Mouse (Mus musculus): ENCODE results near the gene Pknox1. TPM values are rescaled to one million over a fixed set of nuclear protein-coding genes. Genes with fewer than 3 reads are reported as not detected.

Pknox1 gene
- polyA plus RNA-seq, 1 experiment from 2014 or later = 24.8 TPM

DNA sequence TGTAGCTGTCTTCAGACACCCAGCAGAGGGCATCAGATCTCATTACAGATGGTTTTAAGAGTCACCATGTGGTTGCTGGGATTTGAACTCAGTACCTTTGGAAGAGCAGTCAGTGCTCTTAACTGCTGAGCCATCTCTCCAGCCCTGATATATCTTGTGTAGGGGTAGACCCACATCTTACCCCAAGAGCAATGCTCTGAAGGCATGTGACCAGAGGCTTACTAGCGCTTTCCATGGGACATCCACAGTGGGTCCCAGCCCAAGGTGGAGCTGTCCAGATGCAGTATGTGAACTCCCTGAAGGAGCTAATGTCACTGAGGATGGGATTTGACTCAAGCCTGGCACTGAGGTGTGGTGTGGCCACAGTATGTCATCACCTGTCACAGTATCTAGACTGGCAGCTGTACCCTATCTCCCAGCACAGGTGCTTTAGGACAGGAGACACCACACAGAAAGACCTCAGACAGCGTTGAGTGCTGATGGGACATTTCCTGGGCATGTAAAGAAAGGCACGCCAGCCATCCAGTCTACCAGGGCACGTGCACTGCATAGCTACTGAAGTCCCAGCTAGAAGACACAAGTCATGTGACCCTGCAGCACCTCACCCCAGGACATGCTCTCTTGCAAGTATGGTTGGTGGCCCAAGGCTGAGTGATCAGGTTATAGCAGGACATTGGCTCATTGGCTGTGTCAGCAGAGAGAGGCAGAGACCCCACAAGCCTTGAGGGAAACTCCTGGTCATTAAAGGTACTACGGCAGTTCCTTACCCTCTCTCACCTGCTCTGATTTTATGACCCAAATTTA is 81.9 kb downstream of the Pknox1 start:
- H3K9me3 ChIP-seq = peaks cover 6% of the 10 kb centered on the region; the same call in 1 of the 2 replicates
- DNase-seq (ENCODE audit: low spot score) = no peak
- 95% methylated on average over 5 of the region's 5 CpGs for WGBS
- no peak overlapping the region for H3K27ac ChIP-seq
- no peaks in the 10 kb centered on the region for H3K27me3 ChIP-seq (ENCODE audit: insufficient read depth, poor library complexity, severe bottlenecking)
- peaks cover 4% of the 10 kb centered on the region; the same call in 1 of the 2 replicates for H3K4me1 ChIP-seq (replicated peaks)
- no peak overlapping the region for H3K4me3 ChIP-seq
- H3K36me3 ChIP-seq = peaks cover 67% of the 10 kb centered on the region

DNA sequence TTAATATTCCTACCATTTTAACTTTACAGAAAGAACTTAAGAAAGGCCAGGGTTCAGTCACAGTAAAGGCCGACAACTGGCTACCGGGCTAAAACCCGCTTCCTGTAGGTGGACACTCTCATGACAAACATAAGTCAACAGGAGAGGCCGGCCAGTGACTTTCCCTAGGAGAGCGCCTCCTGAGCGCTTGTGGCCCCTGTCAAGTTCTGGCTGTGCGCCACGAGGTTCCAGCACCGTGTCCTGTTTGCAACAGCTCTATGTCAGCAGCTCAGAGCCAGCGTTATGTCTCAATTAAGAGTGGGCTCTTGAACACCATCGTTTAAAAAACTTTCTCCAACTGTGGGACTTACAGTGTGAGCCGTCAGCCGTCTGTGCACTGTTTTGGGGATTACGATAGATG is 87.6 kb downstream of the Pknox1 start:
- Histone ChIP-seq H3K36me3 (peaks cover 99% of the 10 kb centered on the region), H3K9me3 (no peaks in the 10 kb centered on the region), H3K4me3 (no peak overlapping the region), H3K27ac (no peak overlapping the region), H3K27me3 (ENCODE audit: insufficient read depth, poor library complexity, severe bottlenecking) (no peaks in the 10 kb centered on the region), H3K4me1 (replicated peaks) (peaks cover 6% of the 10 kb centered on the region)
- WGBS = 94% methylated on average over 14 of the region's 14 CpGs
- no peak for DNase-seq (ENCODE audit: low spot score)

DNA sequence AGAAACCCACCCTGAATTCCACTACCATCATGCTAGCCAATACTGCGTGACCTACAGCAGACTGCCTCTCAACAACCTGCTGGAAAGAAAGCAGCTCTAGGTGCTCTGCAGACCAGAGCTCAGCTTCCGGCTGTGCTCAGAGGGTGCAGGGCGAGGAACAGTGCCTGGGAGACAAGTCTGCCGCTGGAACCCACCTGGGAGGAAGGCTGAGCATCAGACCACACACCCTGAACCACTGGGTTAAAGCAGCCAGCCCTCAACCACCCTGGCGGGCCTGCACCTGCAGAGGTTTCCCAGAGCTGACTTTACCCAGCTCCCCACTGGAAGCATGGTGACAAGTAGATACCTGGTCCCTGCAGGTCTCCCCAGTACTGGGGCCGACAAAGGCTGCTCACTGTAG is 88.7 kb downstream of the Pknox1 start:
- Histone ChIP-seq H3K4me3 (no peak overlapping the region), H3K9me3 (no peaks in the 10 kb centered on the region), H3K27ac (no peak overlapping the region), H3K4me1 (replicated peaks) (peaks cover 12% of the 10 kb centered on the region), H3K27me3 (ENCODE audit: insufficient read depth, poor library complexity, severe bottlenecking) (no peaks in the 10 kb centered on the region), H3K36me3 (peaks cover 92% of the 10 kb centered on the region)
- WGBS = 93% methylated on average over 6 of the region's 6 CpGs
- no peak for DNase-seq (ENCODE audit: low spot score)

DNA sequence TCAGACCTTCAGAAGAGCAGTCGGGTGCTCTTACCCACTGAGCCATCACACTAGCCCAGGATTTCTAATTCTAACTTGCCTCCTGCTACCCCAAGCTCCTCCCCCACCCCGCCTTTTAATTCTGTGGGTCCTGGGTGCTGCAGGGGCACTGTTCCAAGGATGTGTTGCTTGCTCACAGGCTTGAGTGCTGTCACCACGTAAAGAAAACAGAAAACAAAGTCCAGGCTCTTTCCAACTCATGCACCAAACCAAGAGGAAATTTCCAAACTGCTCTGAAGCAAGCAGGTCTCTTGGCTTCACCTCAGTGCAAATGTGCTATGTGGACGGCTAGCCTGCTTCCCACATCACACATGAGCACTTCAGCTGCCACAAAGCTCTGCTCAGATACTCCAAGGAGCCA is 90.8 kb downstream of the Pknox1 start:
- DNase-seq (ENCODE audit: low spot score) = no peak
- H3K4me3 ChIP-seq = no peak overlapping the region
- WGBS = 85% methylated on average over 4 of the region's 4 CpGs
- no peaks in the 10 kb centered on the region for H3K27me3 ChIP-seq (ENCODE audit: insufficient read depth, poor library complexity, severe bottlenecking)
- no peaks in the 10 kb centered on the region for H3K9me3 ChIP-seq
- H3K36me3 ChIP-seq = peaks cover 71% of the 10 kb centered on the region
- H3K4me1 ChIP-seq (replicated peaks) = peaks cover 20% of the 10 kb centered on the region
- H3K27ac ChIP-seq = no peak overlapping the region

DNA sequence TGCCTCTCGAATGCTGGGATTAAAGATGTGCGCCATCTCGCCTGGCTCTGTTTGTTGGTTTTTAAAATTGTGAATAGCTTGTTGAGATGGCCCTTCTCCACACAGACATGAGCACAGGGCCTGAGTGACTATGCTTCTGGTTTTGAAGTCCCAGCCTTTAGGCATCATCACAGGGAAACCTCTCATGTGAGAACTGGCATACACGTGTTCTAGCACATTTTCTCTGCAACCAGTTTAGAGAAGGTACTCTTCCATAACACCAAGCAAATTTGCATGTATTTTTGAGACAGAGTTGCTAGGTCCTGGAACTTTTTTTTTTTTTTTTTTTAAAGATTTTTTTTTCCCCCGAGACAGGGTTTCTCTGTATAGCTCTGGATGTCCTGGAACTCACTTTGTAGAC is 92.1 kb downstream of the Pknox1 start:
- H3K4me3 ChIP-seq = no peak overlapping the region; the same call in 1 of the 2 replicates
- DNase-seq (ENCODE audit: low spot score) = no peak
- 87% methylated on average over 5 of the region's 5 CpGs for WGBS
- H3K27me3 ChIP-seq (ENCODE audit: insufficient read depth, poor library complexity, severe bottlenecking) = no peaks in the 10 kb centered on the region
- H3K4me1 ChIP-seq (replicated peaks) = peaks cover 20% of the 10 kb centered on the region
- no peaks in the 10 kb centered on the region for H3K9me3 ChIP-seq
- H3K27ac ChIP-seq = no peak overlapping the region
- peaks cover 58% of the 10 kb centered on the region for H3K36me3 ChIP-seq

Other genes with a start within 250 kb of the Pknox1 start
- 12.4 and 19.9 TPM in 2 replicates for gene Pde9a, start 178.5 kb upstream of the Pknox1 start, polyA plus RNA-seq (2016; fragmentation: Nextera tagmentation; extraction: Ambion mirVana)
- 60.8 and 68.0 TPM in 2 replicates for gene Wdr4, start 44.8 kb upstream of the Pknox1 start, polyA plus RNA-seq (2016; fragmentation: Nextera tagmentation; extraction: Ambion mirVana)
- gene Ndufv3, start 44.6 kb upstream of the Pknox1 start, polyA plus RNA-seq (2016; fragmentation: Nextera tagmentation; extraction: Ambion mirVana) = 261 and 297 TPM in 2 replicates
- 0.99 and 1.5 TPM in 2 replicates for gene Cbs, start 72.5 kb downstream of the Pknox1 start, polyA plus RNA-seq (2016; fragmentation: Nextera tagmentation; extraction: Ambion mirVana)
- 344 and 443 TPM in 2 replicates for gene U2af1, start 94.2 kb downstream of the Pknox1 start, polyA plus RNA-seq (2016; fragmentation: Nextera tagmentation; extraction: Ambion mirVana)
- gene Cryaa, start 113.1 kb downstream of the Pknox1 start, polyA plus RNA-seq (2016; fragmentation: Nextera tagmentation; extraction: Ambion mirVana) = not detected in 2 replicates